Mouse (Mus musculus): ENCODE data around the gene Gpx6.
A peak's percentile ranks its signal among the peaks of the same experiment; 100 is the strongest.

Gpx6 gene

DNA sequence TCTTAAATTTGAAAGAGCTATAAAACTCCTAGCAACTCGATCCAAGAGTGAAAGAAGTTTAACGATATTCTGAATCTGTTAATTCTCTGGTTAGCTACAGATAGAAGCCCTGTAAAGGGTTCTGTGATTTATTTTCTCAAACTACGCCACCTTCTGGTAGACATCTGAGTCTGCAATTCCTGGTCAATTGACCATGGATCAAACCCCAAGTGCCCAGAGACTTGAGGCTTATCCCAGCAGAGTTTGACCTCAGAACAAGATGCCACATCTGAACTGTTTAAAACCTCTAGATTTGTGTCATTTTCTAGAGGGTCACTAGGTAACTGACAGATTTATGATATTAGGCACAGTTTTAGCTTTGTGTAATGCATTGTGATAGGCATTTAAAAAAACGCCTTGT is 14.3 kb downstream of the Gpx6 start:
- DNase-seq, result peak; percentile 31

GRCm38 (mm10) chr13:21326657-21327211 is 14.8 kb downstream of the Gpx6 start:
- peak; percentile 90 for DNase-seq

GRCm38 (mm10) chr13:21327424-21327823 is 15.5 kb downstream of the Gpx6 start:
- no peak for DNase-seq

- no peak for DNase-seq
Measured at GRCm38 (mm10) chr13:21346610-21347009, 34.7 kb downstream of the Gpx6 start, which contains the start of gene Olfr1367. Gene Olfr1367, plus strand, starts transcription at chr13:21346910.

- no peak for DNase-seq
Measured at GRCm38 (mm10) chr13:21350593-21350992, 38.7 kb downstream of the Gpx6 start.

DNA sequence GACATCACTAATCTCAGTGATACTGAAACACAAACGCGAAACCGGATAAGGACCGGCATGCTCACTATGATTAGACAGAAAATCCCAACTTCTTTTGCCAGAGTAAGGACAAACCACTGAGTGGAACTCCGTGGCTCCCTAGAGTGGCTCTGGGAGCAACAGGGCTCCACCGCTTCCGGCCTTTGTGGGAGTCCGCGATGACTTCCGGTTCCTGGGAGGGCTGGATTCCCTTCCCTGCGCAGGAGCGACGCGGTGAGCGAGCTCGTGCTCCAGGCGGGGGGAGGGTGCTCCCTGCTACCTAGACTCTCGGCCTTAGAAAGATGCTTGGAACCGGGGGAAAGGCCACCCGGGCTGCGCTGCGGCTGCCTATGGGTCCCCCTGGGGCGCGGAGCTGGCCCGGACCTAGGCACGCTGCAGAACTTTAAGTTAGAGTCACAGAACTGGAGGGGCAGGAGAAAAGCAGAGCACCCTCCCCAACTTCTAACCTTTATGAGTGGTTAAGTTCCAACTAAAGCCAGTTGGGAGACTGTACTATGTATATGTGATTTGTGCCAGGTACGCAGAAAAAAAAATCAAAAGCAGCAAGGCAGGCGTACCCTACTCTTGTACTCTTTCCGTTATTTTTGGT is 50.8 kb downstream of the Gpx6 start, which contains the start of gene Zscan12:
Gene Zscan12, plus strand, starts transcription at position 200 of the 628 bp plus-strand sequence.
- peak; percentile 94 for DNase-seq

GRCm38 (mm10) chr13:21363719-21364118 is 51.8 kb downstream of the Gpx6 start:
- DNase-seq, result no peak

DNA sequence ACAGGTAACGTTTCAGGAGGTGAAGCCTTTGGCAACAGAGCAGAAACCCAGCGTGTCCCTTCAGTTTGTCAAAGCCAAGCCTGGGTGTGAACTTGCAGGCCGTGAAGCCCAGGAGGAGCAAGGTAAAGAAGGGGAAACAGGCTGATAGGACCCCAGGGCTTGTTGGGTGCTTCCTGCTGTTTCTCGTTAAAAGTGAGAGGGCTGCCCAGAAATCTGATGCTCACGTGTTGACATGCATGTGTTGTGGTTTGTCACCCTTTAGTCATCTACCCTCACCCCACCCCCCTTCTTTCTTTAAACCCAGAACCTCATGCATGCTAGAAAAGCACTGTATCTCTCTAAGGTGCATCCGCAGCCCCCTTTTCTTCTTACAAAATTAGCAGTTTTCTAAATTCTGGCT is 54.7 kb downstream of the Gpx6 start:
- no peak for DNase-seq
